Mouse (Mus musculus) hindbrain, embryonic 12.5 days (tissue): ENCODE measurements around the gene Alg9. TPM values are rescaled to one million over a fixed set of nuclear protein-coding genes. Genes with fewer than 3 reads are reported as not detected.

Experiments used
- ATAC-seq: fragments of 200-750 bp; cut with Nextera tagmentation; 2 replicates; pipeline ENCODE4 v1.8.0; 2017; ENCODE audit warnings: moderate TSS enrichment; ENCODE audit not compliant: low FRiP score
- H3K27ac ChIP-seq: fragments of 300-500 bp; sonication (generic); 2 replicates; pipeline ENCODE4 v1.5.1; 2016; ENCODE audit warnings: mild to moderate bottlenecking
- H3K27me3 ChIP-seq: fragments of 300-500 bp; sonication (generic); 2 replicates; pipeline ENCODE4 v1.6.1; 2016; ENCODE audit warnings: mild to moderate bottlenecking
- H3K36me3 ChIP-seq: fragments of 300-500 bp; sonication (generic); 2 replicates; pipeline ENCODE4 v1.6.1; 2016; ENCODE audit warnings: mild to moderate bottlenecking
- H3K4me1 ChIP-seq: fragments of 300-500 bp; sonication (generic); 2 replicates; pipeline ENCODE4 v1.6.1; 2016
- H3K4me2 ChIP-seq: fragments of 300-500 bp; sonication (generic); replicated peaks from 2 replicates; pipeline ENCODE4 v1.6.1; 2016; ENCODE audit warnings: mild to moderate bottlenecking
- H3K4me3 ChIP-seq: fragments of 300-500 bp; sonication (generic); 2 replicates; pipeline ENCODE4 v1.5.1; 2016; ENCODE audit warnings: mild to moderate bottlenecking
- H3K9ac ChIP-seq: fragments of 300-500 bp; sonication (generic); 2 replicates; pipeline ENCODE4 v1.6.1; 2016; ENCODE audit warnings: mild to moderate bottlenecking, moderate library complexity
- H3K9me3 ChIP-seq: fragments of 300-500 bp; sonication (generic); replicated peaks from 2 replicates; pipeline ENCODE4 v1.6.1; 2016; ENCODE audit warnings: mild to moderate bottlenecking
- WGBS: fragments of 180-500 bp; shearing (Covaris S2); methylation state at CpG from one replicate; pipeline ENCODE4 v1.1.7; 2016; 5-methylcytosine and 5-hydroxymethylcytosine counted together
- polyA plus RNA-seq: library from polyadenylated mRNA; unstranded; fragments of >200 nt; fragmentation: Nextera tagmentation; extraction: Ambion mirVana; gene quantifications from 2 replicates; pipeline ENCODE4 v1.2.1, GENCODE M21; 2016

Alg9 gene
- polyA plus RNA-seq, 1 experiment from 2014 or later = 44.9 TPM

DNA sequence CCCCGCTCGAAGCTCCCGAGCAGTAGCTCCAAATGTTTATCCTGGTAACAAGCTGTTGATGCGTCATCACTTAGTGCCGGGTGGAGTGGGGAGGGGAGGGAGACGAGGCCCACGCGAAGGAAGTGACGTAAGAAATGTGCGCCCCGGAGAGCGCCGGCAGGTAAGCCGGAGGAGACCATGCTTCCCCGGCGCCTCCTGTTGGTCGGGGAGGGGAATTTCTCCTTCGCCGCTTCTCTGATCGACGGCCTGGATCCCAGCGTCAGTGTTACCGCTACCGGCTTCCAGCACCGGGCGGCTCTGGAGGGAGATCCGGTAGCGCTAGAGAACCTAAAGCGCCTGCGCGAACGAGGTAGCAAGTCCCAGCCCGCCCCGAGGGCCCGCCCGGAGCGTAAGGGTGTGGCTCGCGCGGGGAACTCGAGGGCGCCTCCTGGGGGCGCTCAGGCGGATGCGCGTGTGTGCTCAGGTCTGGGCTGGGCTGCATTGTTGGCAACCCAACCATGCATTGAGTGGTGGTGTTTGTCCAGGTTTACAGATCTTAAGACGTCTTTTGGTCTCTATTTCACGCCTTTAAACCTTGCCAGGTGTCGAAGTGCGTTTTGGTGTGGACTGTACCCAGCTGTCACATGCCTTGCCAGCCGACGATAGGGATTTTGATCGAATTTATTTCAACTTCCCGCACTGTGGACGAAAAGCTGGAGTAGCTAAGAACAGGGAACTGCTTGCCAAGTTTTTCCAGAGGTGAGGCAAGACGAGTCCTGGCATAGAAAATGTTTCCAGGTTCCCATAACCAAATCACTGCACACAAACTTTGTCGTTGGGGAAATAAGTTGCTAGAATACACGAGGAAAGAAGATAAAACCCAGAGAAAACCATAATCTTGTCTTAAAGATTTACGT, 6.5 kb upstream of the Alg9 start, which contains the start of gene Fdxacb1:
Gene Fdxacb1 (plus strand): TSS at position 130 of the 896 bp plus-strand sequence.
- 0 out of 2 replicates have a peak, but pooled peaks cover 5% of the 10 kb centered on the region for H3K36me3 ChIP-seq
- H3K4me3 ChIP-seq = peak within 1 kb of the TSS; percentile 62
- peak within 1 kb of the TSS; percentile 76 for H3K9ac ChIP-seq
- H3K4me1 ChIP-seq = peaks cover 9% of the 10 kb centered on the region
- H3K9me3 ChIP-seq = no peaks in the 10 kb centered on the region
- WGBS = 5% methylated on average over 58 of the region's 59 CpGs
- peak within 1 kb of the TSS; percentile 79 for H3K27ac ChIP-seq
- H3K4me2 ChIP-seq = peak within 1 kb of the TSS; percentile 77
- ATAC-seq = peak; percentile 97
- H3K27me3 ChIP-seq = no peaks in the 10 kb centered on the region

DNA sequence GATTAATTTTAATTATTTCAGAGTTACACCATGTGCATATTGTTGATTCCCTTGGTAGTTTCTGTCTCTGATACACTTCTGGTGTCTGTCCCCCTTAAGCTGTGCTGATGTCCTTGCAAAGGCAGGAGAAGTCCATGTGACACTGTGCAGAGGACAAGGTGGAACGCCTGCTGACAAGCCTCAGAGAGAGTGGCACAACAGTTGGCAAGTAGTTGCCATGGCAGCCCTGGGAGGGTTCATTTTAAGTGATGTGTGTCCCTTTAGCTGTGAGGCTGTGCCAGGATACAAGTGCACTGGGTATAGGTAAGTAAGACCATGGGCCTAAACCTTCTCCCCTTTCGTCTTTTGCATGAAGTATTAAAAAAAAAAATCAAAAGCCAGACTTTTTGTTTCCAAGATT, 4.8 kb upstream of the Alg9 start:
- H3K4me1 ChIP-seq = peaks cover 18% of the 10 kb centered on the region
- H3K27ac ChIP-seq = no peak overlapping the region
- no peak overlapping the region for H3K4me3 ChIP-seq
- 0 out of 2 replicates have a peak, but pooled peaks cover 5% of the 10 kb centered on the region for H3K36me3 ChIP-seq
- H3K4me2 ChIP-seq = no peak overlapping the region
- no peak overlapping the region for H3K9ac ChIP-seq
- WGBS = 81% methylated on average over 2 of the region's 2 CpGs
- ATAC-seq = no peak
- no peaks in the 10 kb centered on the region for H3K27me3 ChIP-seq
- H3K9me3 ChIP-seq = no peaks in the 10 kb centered on the region

- ATAC-seq = no peak
- peaks cover 8% of the 10 kb centered on the region for H3K36me3 ChIP-seq
- H3K4me3 ChIP-seq = 0 out of 2 replicates have a peak overlapping the region, but pooled peaks have one; percentile 94
- WGBS = 79% methylated on average over 4 of the region's 4 CpGs
- H3K9ac ChIP-seq = peak overlapping the region; percentile 38; the same call in 1 of the 2 replicates
- no peaks in the 10 kb centered on the region for H3K9me3 ChIP-seq
- peak overlapping the region; percentile 83 for H3K4me2 ChIP-seq
- H3K4me1 ChIP-seq = peaks cover 18% of the 10 kb centered on the region
- no peaks in the 10 kb centered on the region for H3K27me3 ChIP-seq
- no peak overlapping the region for H3K27ac ChIP-seq
Observed at GRCm38 (mm10) chr9:50774026-50774462, 775 bp upstream of the Alg9 start.

DNA sequence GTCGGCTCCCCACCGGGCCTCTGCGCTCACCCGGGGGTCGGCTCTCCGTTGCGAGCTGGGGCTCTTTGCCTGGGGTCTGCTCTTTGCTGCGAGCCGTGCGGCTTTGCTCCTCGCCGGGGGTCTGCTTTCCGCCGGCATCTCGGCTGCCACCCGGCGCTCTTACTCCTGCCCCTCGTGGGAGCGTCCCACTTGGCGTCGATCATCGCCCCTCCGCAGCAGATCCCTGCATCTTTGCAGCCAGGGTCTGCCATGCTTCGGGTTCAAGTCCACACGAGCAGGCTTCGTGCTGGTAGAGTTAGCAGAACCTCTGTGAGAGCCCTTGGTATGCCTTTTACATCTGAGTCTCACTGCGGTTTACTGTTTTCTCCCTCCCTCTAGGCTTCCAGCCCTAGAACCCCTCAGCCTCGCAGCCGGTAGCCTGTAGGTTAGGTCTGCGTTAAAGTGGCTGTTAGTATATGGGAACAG, 875 bp downstream of the Alg9 start:
- Histone ChIP-seq H3K4me1 (peaks cover 17% of the 10 kb centered on the region), H3K27ac (peak overlapping the region; percentile 92), H3K36me3 (peaks cover 23% of the 10 kb centered on the region), H3K4me3 (peak overlapping the region; percentile 94), H3K9ac (peak overlapping the region; percentile 93), H3K4me2 (peak overlapping the region; percentile 83), H3K27me3 (no peaks in the 10 kb centered on the region), H3K9me3 (no peaks in the 10 kb centered on the region)
- ATAC-seq = peak; percentile 82
- under 1% methylated on average over 30 of the region's 30 CpGs for WGBS

DNA sequence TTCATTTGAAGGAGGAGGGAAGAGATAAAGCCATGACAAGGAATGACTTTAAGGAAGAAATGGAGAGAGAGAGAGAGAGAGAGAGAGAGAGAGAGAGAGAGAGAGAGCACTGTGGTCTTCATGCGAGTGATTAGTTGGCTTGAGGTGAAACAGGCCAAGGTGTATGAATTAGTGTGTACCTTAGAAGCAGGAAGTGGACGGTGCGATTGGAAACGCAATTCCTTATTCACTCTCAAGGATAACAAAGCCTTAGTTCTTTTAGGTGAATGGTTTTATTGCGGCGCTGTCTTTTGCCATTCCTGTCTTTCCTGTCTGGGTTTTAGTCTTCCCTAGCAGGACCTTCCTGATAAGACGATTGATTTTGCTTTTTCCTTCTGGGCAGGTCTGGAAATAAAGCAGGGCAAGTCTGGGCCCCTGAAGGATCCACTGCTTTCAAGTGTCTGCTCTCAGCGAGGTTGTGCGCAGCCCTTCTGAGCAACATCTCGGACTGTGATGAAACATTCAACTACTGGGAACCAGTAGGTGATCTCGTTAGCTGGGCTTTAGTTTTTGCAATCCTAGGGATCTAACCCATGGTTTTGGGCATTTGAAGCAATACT, 1.4 kb downstream of the Alg9 start:
- H3K27me3 ChIP-seq = no peaks in the 10 kb centered on the region
- no peak for ATAC-seq
- no peak overlapping the region for H3K27ac ChIP-seq
- H3K9ac ChIP-seq = peak overlapping the region; percentile 93
- WGBS = 74% methylated on average over 11 of the region's 11 CpGs
- peaks cover 26% of the 10 kb centered on the region for H3K36me3 ChIP-seq
- no peaks in the 10 kb centered on the region for H3K9me3 ChIP-seq
- H3K4me3 ChIP-seq = peak overlapping the region; percentile 94
- peaks cover 17% of the 10 kb centered on the region for H3K4me1 ChIP-seq
- H3K4me2 ChIP-seq = peak overlapping the region; percentile 83

DNA sequence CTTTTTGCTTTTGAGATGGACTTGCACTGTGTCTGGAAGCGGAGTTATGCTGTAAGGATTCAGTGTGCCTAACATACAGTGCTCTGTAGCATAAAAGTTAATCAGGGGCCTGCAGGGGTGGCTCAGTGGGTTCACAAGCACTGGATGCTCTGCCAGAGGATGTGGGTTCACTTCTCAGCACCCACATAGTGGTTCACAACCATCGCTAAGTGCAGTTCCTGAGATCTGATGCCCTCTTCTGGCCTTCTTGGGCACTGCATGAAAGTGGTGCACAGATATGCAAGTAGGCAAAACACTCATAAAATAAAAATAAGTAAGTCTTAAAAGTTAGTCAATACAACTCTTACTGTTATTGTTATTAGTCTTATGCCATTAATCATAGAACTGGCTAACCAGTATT, 7.3 kb downstream of the Alg9 start:
- Histone ChIP-seq H3K4me1 (no peaks in the 10 kb centered on the region), H3K9ac (no peak overlapping the region), H3K4me3 (no peak overlapping the region), H3K27ac (no peak overlapping the region), H3K27me3 (no peaks in the 10 kb centered on the region), H3K9me3 (no peaks in the 10 kb centered on the region), H3K36me3 (peaks cover 77% of the 10 kb centered on the region), H3K4me2 (no peak overlapping the region)
- no peak for ATAC-seq
- WGBS = 79% methylated on average over 2 of the region's 2 CpGs

GRCm38 (mm10) chr9:50795266-50795665, 20.4 kb downstream of the Alg9 start:
- Histone ChIP-seq H3K4me2 (no peak overlapping the region), H3K4me1 (no peaks in the 10 kb centered on the region), H3K36me3 (peaks cover 51% of the 10 kb centered on the region), H3K9me3 (no peaks in the 10 kb centered on the region), H3K27me3 (no peaks in the 10 kb centered on the region), H3K4me3 (no peak overlapping the region), H3K27ac (no peak overlapping the region), H3K9ac (no peak overlapping the region)
- 89% methylated on average over 3 of the region's 3 CpGs for WGBS
- ATAC-seq = no peak

DNA sequence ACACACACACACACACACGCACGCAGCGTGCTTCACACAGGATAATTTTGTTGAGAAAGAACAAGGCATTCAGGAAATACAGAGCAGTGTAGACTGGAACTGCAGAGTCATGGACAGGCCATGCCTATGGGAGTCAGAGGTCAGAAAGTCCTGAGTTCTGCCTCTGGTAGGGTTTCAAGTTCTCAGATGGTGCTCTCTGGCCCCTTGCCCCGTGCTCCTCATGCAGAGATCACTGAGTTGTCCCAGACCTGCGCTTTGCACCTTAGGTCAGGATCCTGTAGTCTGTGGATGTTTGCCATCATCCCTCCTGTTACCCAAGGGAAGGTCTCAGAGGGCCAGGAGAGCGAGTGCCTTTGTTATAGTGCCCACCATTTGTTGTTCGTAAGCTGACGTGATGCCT, 22.0 kb downstream of the Alg9 start:
- Histone ChIP-seq H3K4me1 (no peaks in the 10 kb centered on the region), H3K27ac (no peak overlapping the region), H3K9ac (no peak overlapping the region), H3K9me3 (no peaks in the 10 kb centered on the region), H3K4me2 (no peak overlapping the region), H3K4me3 (no peak overlapping the region), H3K36me3 (peaks cover 45% of the 10 kb centered on the region), H3K27me3 (no peaks in the 10 kb centered on the region)
- ATAC-seq = no peak
- WGBS = 89% methylated on average over 8 of the region's 8 CpGs

DNA sequence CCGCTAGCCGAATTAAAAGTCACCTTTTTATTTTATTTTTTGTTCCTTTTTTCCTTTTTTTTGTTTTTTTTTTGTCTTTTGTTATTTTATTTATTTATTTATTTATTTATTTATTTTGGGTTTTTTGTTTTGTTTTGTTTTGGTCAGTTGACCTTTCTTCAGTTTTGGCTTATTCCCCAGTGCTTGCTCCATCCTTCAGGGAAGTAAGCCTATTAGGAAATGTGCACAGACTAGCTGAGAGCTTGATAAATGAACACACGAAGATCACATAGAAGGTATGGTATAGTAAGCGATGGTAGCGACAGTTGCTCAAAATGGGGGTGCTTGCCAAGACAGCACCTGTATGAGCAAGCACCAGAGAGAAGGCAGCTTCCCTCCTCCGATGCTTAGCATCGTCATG, 22.8 kb downstream of the Alg9 start:
- Histone ChIP-seq H3K4me3 (no peak overlapping the region), H3K9ac (no peak overlapping the region), H3K36me3 (peaks cover 46% of the 10 kb centered on the region), H3K27me3 (no peaks in the 10 kb centered on the region), H3K9me3 (no peaks in the 10 kb centered on the region), H3K27ac (no peak overlapping the region), H3K4me1 (no peaks in the 10 kb centered on the region), H3K4me2 (no peak overlapping the region)
- 98% methylated on average over 7 of the region's 7 CpGs for WGBS
- ATAC-seq = no peak

DNA sequence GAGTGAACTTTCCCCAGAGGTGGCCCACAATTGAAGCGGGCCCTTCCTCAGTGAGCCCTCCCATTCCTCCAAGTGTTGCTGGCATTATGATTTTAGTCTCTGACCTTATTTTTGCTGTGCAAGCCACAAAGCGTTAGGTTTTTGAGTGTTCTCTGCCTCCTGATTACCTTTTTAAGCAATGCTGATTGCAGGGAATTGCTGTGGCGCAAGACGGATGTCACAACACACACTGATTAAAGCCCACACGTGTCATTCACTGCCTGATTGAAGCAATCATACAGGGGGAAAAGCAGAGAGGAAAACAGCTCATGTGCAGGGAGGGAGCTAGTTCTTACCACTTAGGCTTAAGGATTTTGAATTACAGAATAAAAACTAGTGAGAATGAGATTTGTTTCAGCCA, 23.5 kb downstream of the Alg9 start:
- no peak overlapping the region for H3K4me2 ChIP-seq
- no peak overlapping the region for H3K27ac ChIP-seq
- no peak overlapping the region for H3K9ac ChIP-seq
- no peaks in the 10 kb centered on the region for H3K4me1 ChIP-seq
- no peaks in the 10 kb centered on the region for H3K27me3 ChIP-seq
- no peaks in the 10 kb centered on the region for H3K9me3 ChIP-seq
- H3K36me3 ChIP-seq = peaks cover 50% of the 10 kb centered on the region
- H3K4me3 ChIP-seq = no peak overlapping the region
- WGBS = 90% methylated on average over 5 of the region's 5 CpGs
- no peak for ATAC-seq

DNA sequence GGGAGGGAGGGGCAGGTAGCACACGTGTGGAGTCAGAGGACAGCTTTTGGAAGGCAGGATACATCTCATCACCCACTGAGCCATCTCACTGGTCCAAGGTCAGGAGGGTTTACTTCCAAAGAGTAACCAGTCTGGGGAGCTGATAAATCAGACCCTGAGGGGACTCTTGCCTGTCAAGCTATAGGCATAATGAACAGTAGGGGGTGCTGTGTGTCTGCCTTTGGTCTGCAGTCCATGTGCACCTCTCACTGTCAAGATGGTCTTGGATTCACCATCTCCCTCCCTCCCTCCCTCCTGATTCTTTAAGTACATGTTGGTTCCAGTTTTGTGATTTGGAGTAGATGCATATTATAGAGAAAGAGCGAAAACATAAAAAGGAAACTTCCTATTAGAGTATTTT, 26.2 kb downstream of the Alg9 start:
- Histone ChIP-seq H3K4me2 (no peak overlapping the region), H3K27ac (no peak overlapping the region), H3K9me3 (no peaks in the 10 kb centered on the region), H3K9ac (no peak overlapping the region), H3K27me3 (no peaks in the 10 kb centered on the region), H3K4me1 (no peaks in the 10 kb centered on the region), H3K4me3 (no peak overlapping the region), H3K36me3 (peaks cover 48% of the 10 kb centered on the region)
- no peak for ATAC-seq
- WGBS = 55% methylated on average over 2 of the region's 2 CpGs

- Histone ChIP-seq H3K4me3 (no peak overlapping the region), H3K9ac (no peak overlapping the region), H3K4me1 (no peaks in the 10 kb centered on the region), H3K36me3 (peaks cover 61% of the 10 kb centered on the region), H3K27ac (no peak overlapping the region), H3K4me2 (no peak overlapping the region), H3K27me3 (no peaks in the 10 kb centered on the region), H3K9me3 (no peaks in the 10 kb centered on the region)
- 87% methylated on average over 7 of the region's 7 CpGs for WGBS
- ATAC-seq = no peak
Observed at GRCm38 (mm10) chr9:50803055-50803671, 28.3 kb downstream of the Alg9 start.
